Mouse (Mus musculus): ENCODE results near the gene Abhd17c.
A peak's percentile ranks its signal among the peaks of the same experiment; 100 is the strongest.

DNA sequence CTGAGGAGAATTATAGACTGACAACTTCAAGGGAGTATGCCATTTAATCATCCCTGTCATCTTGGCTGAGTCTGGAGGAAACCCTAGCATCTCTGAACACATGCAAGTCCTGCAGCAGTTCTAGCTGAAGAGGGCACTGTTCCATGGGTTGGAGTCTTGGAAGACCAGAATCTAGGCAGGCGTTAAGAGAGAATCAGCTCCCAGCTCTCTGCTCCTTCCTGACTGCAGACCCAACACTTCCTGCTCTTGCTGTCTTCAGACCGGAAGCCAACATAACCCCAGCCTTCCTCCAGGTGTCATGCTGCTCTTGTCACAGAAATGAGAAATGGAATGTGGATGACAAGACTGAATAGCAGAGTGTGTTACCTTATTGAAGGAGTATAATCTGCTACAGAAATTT lies 36.3 kb downstream of the Abhd17c start:
- TF ChIP-seq CTCF (IDR thresholded peaks at IDR 0.05): peak; percentile 36
- no peak for TF ChIP-seq POLR2A (IDR thresholded peaks at IDR 0.05; ENCODE audit: insufficient read depth, low read depth, low read length)
- TF ChIP-seq EP300 (IDR thresholded peaks at IDR 0.05; ENCODE audit: insufficient read depth, low read depth, low read length): no peak
